Mouse (Mus musculus): ENCODE measurements at regions not wholly inside any gene's neighbourhood (a gene's known extent, or its start where the extent isn't known, plus 50 kb on each side); places are given as distances from the start of the nearest gene placed in this dataset.

DNA sequence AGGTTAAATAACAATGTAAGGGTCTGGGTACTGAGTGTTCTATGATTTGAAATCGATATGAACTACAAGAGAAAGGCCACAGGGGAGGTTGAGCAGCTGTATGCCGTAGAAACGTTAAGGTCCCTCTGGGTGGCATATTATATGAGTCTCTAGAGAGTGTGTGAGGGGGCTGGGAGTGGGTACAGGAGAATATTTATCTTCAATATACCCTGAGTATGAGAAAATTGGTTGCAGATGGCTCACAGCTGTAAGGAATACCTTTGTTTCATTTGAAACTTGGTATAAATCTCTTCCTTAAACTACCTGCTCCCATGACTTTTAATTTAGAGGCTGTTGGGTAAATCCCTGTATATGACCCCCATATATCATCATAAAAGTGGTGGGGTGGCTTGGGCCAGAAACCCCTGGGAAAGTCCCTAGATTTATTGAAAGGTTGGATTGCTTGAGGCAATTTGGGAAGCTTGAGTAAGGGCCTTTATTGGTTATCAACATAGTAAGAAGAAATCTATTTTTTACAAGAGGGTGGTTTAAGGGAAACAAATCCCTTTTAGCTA, 128.7 kb upstream of the Prkg2 start:
- in situ Hi-C loops (cut with MboI; ENCODE audit: low pct_unique_long_range_greater_than_20kb in 1 of 2, low sequenced_read_pairs in 2 of 2, unreplicated experiment in 1 of 2): loop anchor here in 1 of 2 experiments (25.0 kb wide), 1 partner anchor 279 kb away; no protein-coding TSS in a partner anchor

DNA sequence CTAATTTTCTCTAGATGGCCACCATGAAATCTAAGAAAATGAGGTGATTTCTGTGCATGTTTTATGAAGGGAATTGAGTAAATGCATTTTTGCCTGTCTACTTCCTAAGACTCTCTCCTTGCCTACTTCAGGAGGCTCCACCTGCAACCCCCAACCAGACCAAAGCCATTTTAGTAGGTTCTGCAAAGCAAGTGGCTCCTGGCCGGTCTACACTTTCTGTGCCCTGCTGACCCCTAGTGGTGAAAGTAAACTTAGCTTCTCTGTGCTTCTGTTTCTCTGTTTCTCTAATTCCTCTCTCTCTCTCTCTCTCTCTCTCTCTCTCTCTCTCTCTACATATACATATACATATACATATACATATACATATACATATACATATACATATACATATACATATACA, 120.8 kb upstream of the Prkg2 start:
- in situ Hi-C loops (cut with MboI; ENCODE audit: low pct_unique_long_range_greater_than_20kb in 1 of 2, low sequenced_read_pairs in 2 of 2, unreplicated experiment in 1 of 2): loop anchor here in 1 of 2 experiments (25.0 kb wide), 1 partner anchor 271 kb away; no protein-coding TSS in a partner anchor

DNA sequence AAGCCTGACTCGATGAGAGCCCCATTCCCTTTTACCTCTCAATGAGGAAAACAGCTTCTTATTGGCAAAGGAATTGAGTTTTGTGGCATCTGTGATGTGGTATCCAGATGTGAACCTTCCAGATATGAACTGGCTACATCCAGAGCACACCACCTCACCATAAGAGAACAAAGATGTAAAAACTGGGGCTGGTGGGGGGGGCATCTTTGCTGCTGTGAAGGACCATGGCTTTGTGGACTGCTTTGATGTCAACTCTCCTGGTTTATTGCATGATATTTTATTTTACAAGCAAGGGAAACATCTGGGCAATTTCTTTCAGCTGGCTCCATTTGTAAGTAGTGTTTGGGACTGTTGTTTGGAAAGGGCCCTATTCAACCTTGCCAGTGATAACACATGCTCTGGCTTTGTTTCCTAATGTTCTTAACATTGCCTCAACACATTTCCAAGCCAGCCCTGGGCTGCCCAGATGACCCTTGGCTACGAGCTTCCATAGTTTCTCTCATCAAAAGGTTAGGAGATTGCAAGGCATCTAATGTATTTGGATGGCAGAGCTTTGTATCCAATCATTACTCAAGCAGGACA, 116.2 kb upstream of the Prkg2 start:
- in situ Hi-C loops (cut with MboI; ENCODE audit: low pct_unique_long_range_greater_than_20kb in 1 of 2, low sequenced_read_pairs in 2 of 2, unreplicated experiment in 1 of 2): loop anchor here in 1 of 2 experiments (25.0 kb wide), 1 partner anchor 266 kb away; no protein-coding TSS in a partner anchor

DNA sequence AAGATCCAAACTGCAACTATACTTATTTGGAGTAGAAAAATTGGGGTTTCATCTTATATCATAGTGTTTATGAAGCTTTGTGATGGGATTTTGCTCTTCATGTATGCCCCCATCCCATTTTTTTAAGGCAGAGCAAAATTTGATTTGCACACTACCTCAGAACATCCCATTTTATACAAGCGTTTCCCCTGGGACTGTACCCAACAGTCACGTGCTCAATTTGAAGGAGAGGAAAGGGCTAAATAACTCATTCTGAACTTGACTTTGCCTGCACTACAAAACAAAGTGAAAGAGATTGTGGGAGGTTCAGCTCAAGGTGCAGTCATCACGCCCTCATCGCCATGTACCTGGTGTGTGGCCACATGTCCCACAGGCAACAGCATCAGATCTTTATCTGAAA, 115.1 kb upstream of the Prkg2 start:
- in situ Hi-C loops (cut with MboI; ENCODE audit: low pct_unique_long_range_greater_than_20kb in 1 of 2, low sequenced_read_pairs in 2 of 2, unreplicated experiment in 1 of 2): loop anchor here in 1 of 2 experiments (25.0 kb wide), 1 partner anchor 265 kb away; no protein-coding TSS in a partner anchor

DNA sequence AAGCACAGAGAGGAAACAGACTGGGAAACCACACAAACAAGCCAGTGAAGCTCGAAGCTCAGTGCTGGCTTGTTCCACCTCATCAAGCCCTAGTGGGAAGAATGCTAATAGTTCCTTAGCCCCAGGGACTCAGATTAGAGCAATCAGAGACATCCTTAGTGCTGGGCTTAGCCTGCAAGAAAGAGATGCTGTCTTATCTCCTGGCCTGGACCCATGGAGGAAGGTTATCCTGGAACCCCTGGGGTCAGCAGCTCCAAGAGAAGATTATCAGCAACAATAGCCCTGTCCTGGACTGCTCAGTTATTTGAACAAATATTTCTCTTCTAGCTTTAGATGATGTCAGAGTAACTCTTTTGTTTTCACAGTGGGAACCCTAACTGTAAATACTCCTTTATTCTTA, 112.8 kb upstream of the Prkg2 start:
- in situ Hi-C loops (cut with MboI; ENCODE audit: low pct_unique_long_range_greater_than_20kb in 1 of 2, low sequenced_read_pairs in 2 of 2, unreplicated experiment in 1 of 2): loop anchor here in 1 of 2 experiments (25.0 kb wide), 2 partner anchors 263 to 438 kb away; no protein-coding TSS in a partner anchor

DNA sequence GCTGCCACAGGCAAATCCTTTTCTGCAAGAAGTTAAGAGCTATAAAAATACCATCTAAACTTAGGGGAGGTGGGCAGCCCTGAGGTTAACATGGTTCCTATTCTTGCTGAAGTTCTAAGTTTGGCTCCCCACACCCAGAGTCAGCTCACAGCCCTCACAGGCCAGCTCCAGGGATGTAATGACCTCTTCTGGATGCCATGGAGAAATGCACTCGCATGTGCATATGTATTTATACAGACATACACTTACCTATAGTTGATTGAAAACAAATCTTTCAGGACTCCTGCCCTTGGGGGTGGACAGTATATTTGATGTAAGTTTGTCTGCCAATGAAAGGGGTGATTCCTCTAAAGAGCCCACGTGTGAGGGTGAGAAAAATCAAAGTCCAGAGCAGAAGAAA, 95.5 kb upstream of the Prkg2 start:
- in situ Hi-C loops (cut with MboI; ENCODE audit: low pct_unique_long_range_greater_than_20kb in 1 of 2, low sequenced_read_pairs in 2 of 2, unreplicated experiment in 1 of 2): loop anchor here in 1 of 2 experiments (25.0 kb wide), 1 partner anchor 420 kb away; no protein-coding TSS in a partner anchor

DNA sequence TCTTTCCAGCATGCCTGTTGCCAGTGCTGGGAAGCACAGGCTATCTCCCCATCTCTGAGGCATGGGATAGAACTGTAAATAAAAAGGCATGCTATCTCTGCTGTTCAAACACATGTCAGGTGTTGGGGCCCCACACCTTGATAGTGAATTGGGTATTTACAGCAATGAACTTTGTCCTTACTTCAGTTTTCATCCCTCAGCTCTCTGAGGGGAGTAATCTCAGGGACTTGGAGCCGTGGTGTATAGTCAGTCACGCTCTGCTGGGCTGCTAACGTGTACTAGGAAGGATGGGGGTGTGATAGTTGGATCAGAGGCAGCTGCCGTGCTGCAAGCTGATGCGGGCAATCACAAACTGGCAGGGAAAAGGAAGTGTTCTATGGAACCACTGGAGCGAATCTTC, 91.5 kb upstream of the Prkg2 start:
- in situ Hi-C loops (cut with MboI; ENCODE audit: low pct_unique_long_range_greater_than_20kb in 1 of 2, low sequenced_read_pairs in 2 of 2, unreplicated experiment in 1 of 2): loop anchor here in 1 of 2 experiments (25.0 kb wide), 1 partner anchor 416 kb away; no protein-coding TSS in a partner anchor

DNA sequence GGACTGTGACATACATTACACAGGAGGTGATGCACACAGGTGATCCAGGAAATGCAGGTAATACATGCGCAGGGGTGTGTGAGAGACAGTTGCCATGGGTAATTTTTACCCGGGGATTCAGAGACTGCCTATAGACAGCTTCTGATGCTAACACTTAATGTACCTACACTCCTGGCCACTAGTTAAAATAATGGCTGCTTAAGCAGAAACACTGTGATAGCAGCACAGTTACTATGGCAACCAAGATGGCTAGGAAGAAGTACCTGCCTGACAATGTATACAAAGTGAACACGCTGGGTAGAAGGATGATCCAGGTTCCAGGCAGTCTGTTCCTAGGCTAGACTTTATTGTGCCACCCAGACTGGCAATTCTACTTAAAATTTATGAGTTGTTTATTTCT, 88.3 kb upstream of the Prkg2 start:
- in situ Hi-C loops (cut with MboI; ENCODE audit: low pct_unique_long_range_greater_than_20kb in 1 of 2, low sequenced_read_pairs in 2 of 2, unreplicated experiment in 1 of 2): loop anchor here in 1 of 2 experiments (25.0 kb wide), 1 partner anchor 413 kb away; no protein-coding TSS in a partner anchor

DNA sequence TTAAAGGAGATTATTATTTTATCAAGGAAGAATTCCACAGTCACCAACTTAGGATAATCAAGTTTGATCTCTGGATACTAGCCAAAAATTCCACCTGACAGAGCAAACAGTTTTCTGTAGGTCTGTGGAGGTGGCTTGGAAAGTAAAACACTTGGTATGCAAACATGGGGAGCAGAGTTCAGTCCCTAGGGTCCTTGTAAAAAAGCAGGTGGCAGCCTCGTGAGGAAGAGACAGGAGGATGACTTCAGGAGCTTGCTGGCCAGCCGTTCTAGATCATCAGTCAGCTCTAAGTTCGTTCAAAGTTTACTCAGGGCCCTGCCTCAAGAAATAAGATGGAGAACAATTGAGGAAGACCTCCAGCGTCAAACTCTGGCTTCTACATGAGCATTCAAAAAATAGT, 74.6 kb upstream of the Prkg2 start:
- in situ Hi-C loops (cut with MboI; ENCODE audit: low pct_unique_long_range_greater_than_20kb in 1 of 2, low sequenced_read_pairs in 2 of 2, unreplicated experiment in 1 of 2): no loop called here

DNA sequence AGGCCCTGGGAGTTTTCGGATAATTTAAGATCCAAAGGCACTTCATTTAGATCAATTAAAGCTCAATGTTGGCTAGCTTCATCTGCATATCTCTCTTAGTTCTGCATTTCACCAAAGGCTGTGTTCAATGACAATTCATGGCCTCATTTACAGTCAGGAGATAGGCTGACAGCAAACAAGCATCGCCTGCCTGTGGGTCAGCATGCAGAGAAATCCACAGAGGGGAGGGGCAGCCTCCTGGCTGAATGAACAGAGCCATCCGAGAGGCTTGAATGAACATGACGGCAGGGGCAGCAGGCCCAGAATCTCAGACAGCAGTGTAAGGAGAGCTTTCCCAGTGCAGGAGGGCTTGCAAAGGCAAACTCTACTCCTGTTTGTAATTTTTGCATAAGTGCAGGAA, 74.1 kb upstream of the Prkg2 start:
- in situ Hi-C loops (cut with MboI; ENCODE audit: low pct_unique_long_range_greater_than_20kb in 1 of 2, low sequenced_read_pairs in 2 of 2, unreplicated experiment in 1 of 2): no loop called here

DNA sequence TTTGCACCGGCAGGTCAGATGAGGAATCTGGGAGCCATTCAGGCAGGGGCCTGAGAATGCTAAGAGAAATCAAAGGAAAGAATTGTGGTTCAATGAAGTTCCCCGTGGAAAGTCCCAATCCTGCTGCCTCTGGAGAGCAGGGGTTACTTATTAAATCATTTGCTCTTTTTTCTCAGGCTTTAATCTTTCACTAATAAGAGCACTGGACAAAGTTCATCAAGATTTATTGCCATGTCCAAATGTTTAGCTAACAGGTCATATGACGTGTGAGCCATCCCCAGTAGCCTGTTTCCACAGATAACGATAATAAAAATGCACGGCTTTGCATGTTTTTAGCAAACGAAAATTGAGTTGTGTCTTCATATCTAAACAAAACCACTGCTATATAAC, 62.6 kb upstream of the Prkg2 start:
- in situ Hi-C loops (cut with MboI; ENCODE audit: low pct_unique_long_range_greater_than_20kb in 1 of 2, low sequenced_read_pairs in 2 of 2, unreplicated experiment in 1 of 2): no loop called here

DNA sequence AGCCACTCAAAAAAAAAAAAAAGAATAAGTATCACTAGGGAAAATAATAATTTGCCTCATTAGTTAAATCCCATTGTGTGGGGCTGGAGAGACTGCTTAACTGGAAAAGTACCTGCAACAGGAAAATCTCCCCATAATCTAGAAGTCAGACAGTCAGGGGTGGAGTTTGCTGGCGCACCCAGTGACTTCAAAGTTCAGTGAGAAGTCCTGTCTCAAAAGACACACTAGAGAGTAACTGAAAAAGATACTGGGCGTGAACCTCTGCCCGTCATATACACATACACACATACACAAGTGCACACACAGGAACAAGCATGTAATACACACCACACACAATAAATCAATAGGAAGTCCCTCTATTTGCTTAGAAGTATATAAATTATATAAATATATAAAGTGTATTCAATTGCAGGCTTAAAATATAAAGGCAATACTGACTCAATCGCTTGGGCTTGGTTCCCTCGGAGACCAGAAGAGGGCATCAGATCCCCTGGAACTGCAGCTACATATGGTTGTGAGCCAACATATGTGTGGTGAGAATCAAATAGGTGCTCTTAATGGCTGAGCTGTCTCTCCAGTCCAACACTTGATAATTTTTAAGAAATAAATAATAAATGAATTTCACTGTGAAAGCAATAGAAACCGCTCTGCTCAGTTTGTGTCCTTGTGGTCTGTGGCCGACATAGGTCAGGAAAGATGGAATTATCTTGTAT, 62.0 kb upstream of the Prkg2 start:
- in situ Hi-C loops (cut with MboI; ENCODE audit: low pct_unique_long_range_greater_than_20kb in 1 of 2, low sequenced_read_pairs in 2 of 2, unreplicated experiment in 1 of 2): no loop called here

Measured in mouse embryonic stem cell (cell line).